Comparison of ENCODE assay signal across 8 mouse cellular contexts in genomic region chr16:17928627-17929104, GRCm38 (mm10). TPM values are rescaled to one million over a fixed set of nuclear protein-coding genes. Genes with fewer than 3 reads are reported as not detected.
DNase-seq lines count a peak whose midpoint lies in the region; ATAC-seq and TF ChIP-seq lines count a peak whose summit lies in the region.

No protein-coding gene starts in this region.

- peak overlapping the region; percentile 78 for H3K9ac ChIP-seq in embryonic facial prominence, embryonic 13.5 days
- peak overlapping the region; percentile 68 for H3K9ac ChIP-seq in heart, embryonic 11.5 days (ENCODE audit: low read depth, low read length)
- H3K9ac ChIP-seq in kidney, embryonic 14.5 days (ENCODE audit: low read depth, low read length) = peak overlapping the region; percentile 78; the same call in 1 of the 2 replicates
- H3K9ac ChIP-seq in liver, embryonic 13.5 days = peak overlapping the region; percentile 93
- H3K9ac ChIP-seq in stomach, embryonic 16.5 days (ENCODE audit: low read length) = peak overlapping the region; percentile 92

- ATAC-seq in embryonic facial prominence, embryonic 13.5 days (ENCODE audit: insufficient number of reproducible peaks, insufficient read depth, low FRiP score, low TSS enrichment, low read depth) = peak; percentile 15
- ATAC-seq in heart, embryonic 11.5 days (replicated peaks; ENCODE audit: insufficient number of reproducible peaks, low FRiP score, low TSS enrichment) = peak; percentile 47; the same call in 1 of the 2 replicates
- ATAC-seq in kidney, embryonic 14.5 days (ENCODE audit: low FRiP score, low TSS enrichment) = peak; percentile 56
- ATAC-seq in liver, embryonic 13.5 days (ENCODE audit: low read depth) = peak; percentile 62
- ATAC-seq in stomach, embryonic 16.5 days (ENCODE audit: insufficient read depth, low FRiP score) = peak; percentile 63

- WGBS in embryonic facial prominence, embryonic 13.5 days = 0% methylated on average over 9 of the region's 9 CpGs
- 2% methylated on average over 9 of the region's 9 CpGs for WGBS in heart, embryonic 11.5 days (ENCODE audit: insufficient replicate concordance)
- WGBS in kidney, embryonic 14.5 days = under 1% methylated on average over 9 of the region's 9 CpGs
- 0% methylated on average over 9 of the region's 9 CpGs for WGBS in liver, embryonic 13.5 days (ENCODE audit: insufficient replicate concordance)
- under 1% methylated on average over 9 of the region's 9 CpGs for WGBS in stomach, embryonic 16.5 days

- H3K27me3 ChIP-seq in C2C12 (ENCODE audit: control insufficient read depth, insufficient read depth, insufficient read length) = peaks cover 20% of the 10 kb centered on the region
- no peaks in the 10 kb centered on the region for H3K27me3 ChIP-seq in embryonic facial prominence, embryonic 13.5 days
- H3K27me3 ChIP-seq in heart, embryonic 11.5 days (ENCODE audit: control insufficient read depth, insufficient read depth, low read length) = no peaks in the 10 kb centered on the region
- H3K27me3 ChIP-seq in kidney, embryonic 14.5 days (ENCODE audit: control insufficient read depth, insufficient read depth, low read length) = no peaks in the 10 kb centered on the region
- H3K27me3 ChIP-seq in liver, embryonic 13.5 days = no peaks in the 10 kb centered on the region
- no peaks in the 10 kb centered on the region for H3K27me3 ChIP-seq in stomach, embryonic 16.5 days (ENCODE audit: control insufficient read depth, insufficient read depth, low read length)

- peak overlapping the region; percentile 94 for H3K4me2 ChIP-seq in embryonic facial prominence, embryonic 13.5 days
- H3K4me2 ChIP-seq in heart, embryonic 11.5 days = peak overlapping the region; percentile 92
- peak overlapping the region; percentile 79 for H3K4me2 ChIP-seq in kidney, embryonic 14.5 days (replicated peaks; ENCODE audit: low read depth, low read length)
- H3K4me2 ChIP-seq in liver, embryonic 13.5 days = peak overlapping the region; percentile 100
- H3K4me2 ChIP-seq in stomach, embryonic 16.5 days (ENCODE audit: low read depth, low read length) = peak overlapping the region; percentile 97

- H3K36me3 ChIP-seq in C2C12 (ENCODE audit: control insufficient read depth, insufficient read depth) = peaks cover 8% of the 10 kb centered on the region
- H3K36me3 ChIP-seq in embryonic facial prominence, embryonic 13.5 days = peaks cover 19% of the 10 kb centered on the region
- H3K36me3 ChIP-seq in heart, embryonic 11.5 days (ENCODE audit: control insufficient read depth, insufficient read depth, low read length) = peaks cover 2% of the 10 kb centered on the region; the same call in 1 of the 2 replicates
- peaks cover 18% of the 10 kb centered on the region for H3K36me3 ChIP-seq in kidney, embryonic 14.5 days (ENCODE audit: control insufficient read depth, insufficient read depth, low read length)
- H3K36me3 ChIP-seq in liver, embryonic 13.5 days = peaks cover 22% of the 10 kb centered on the region
- peaks cover 8% of the 10 kb centered on the region; the same call in 1 of the 2 replicates for H3K36me3 ChIP-seq in stomach, embryonic 16.5 days (ENCODE audit: control insufficient read depth, insufficient read depth, low read length)

- no peaks in the 10 kb centered on the region for H3K9me3 ChIP-seq in embryonic facial prominence, embryonic 13.5 days
- H3K9me3 ChIP-seq in heart, embryonic 11.5 days (replicated peaks; ENCODE audit: control insufficient read depth, low read length) = no peaks in the 10 kb centered on the region
- H3K9me3 ChIP-seq in kidney, embryonic 14.5 days (ENCODE audit: control insufficient read depth, low read length) = no peaks in the 10 kb centered on the region
- no peaks in the 10 kb centered on the region for H3K9me3 ChIP-seq in liver, embryonic 13.5 days (replicated peaks)
- no peaks in the 10 kb centered on the region for H3K9me3 ChIP-seq in stomach, embryonic 16.5 days (replicated peaks; ENCODE audit: control insufficient read depth, low read length)

- peak overlapping the region; percentile 80 for H3K27ac ChIP-seq in embryonic facial prominence, embryonic 13.5 days
- H3K27ac ChIP-seq in heart, embryonic 11.5 days (ENCODE audit: low read depth, low read length) = peak overlapping the region; percentile 74
- H3K27ac ChIP-seq in kidney, embryonic 14.5 days (ENCODE audit: low read depth, low read length) = peak overlapping the region; percentile 79
- H3K27ac ChIP-seq in liver, embryonic 13.5 days = peak overlapping the region; percentile 87
- H3K27ac ChIP-seq in stomach, embryonic 16.5 days (ENCODE audit: low read length) = peak overlapping the region; percentile 88

- no peak overlapping the region for H3ac ChIP-seq in C2C12 (ENCODE audit: control insufficient read depth, insufficient read length, low read depth)

- peak overlapping the region; percentile 66 for H3K4me3 ChIP-seq in C2C12 (ENCODE audit: insufficient read depth, poor library complexity, severe bottlenecking)
- H3K4me3 ChIP-seq in embryonic facial prominence, embryonic 13.5 days = peak overlapping the region; percentile 85
- H3K4me3 ChIP-seq in heart, embryonic 11.5 days (ENCODE audit: low read depth, low read length) = peak overlapping the region; percentile 65
- H3K4me3 ChIP-seq in kidney, embryonic 14.5 days (ENCODE audit: low read length) = peak overlapping the region; percentile 75
- peak overlapping the region; percentile 91 for H3K4me3 ChIP-seq in liver, embryonic 13.5 days (replicated peaks)
- H3K4me3 ChIP-seq in stomach, embryonic 16.5 days (replicated peaks; ENCODE audit: low read length) = peak overlapping the region; percentile 95

- H3K4me1 ChIP-seq in embryonic facial prominence, embryonic 13.5 days = peaks cover 16% of the 10 kb centered on the region
- H3K4me1 ChIP-seq in heart, embryonic 11.5 days (ENCODE audit: control insufficient read depth, insufficient read depth, low read length) = peaks cover 6% of the 10 kb centered on the region
- H3K4me1 ChIP-seq in kidney, embryonic 14.5 days (ENCODE audit: control insufficient read depth, insufficient read depth, low read length) = peaks cover 9% of the 10 kb centered on the region; the same call in 1 of the 2 replicates
- peaks cover 62% of the 10 kb centered on the region for H3K4me1 ChIP-seq in liver, embryonic 13.5 days (replicated peaks)
- H3K4me1 ChIP-seq in stomach, embryonic 16.5 days (ENCODE audit: control insufficient read depth, insufficient read depth, low read length) = peaks cover 15% of the 10 kb centered on the region

- no peak for TF ChIP-seq CTCF in C2C12 (IDR thresholded peaks at IDR 0.05; ENCODE audit: control insufficient read depth, insufficient read depth, insufficient read length)

- no peaks in the 10 kb centered on the region for H3K79me2 ChIP-seq in C2C12 (ENCODE audit: control insufficient read depth, insufficient read depth)

- H3K79me3 ChIP-seq in C2C12 (ENCODE audit: low read depth) = no peaks in the 10 kb centered on the region

- peak; percentile 90 for DNase-seq in adrenal gland, postnatal 14 days
- DNase-seq in liver, embryonic 13.5 days = peak; percentile 73
- peak; percentile 89 for DNase-seq in naive thymus-derived CD4-positive, alpha-beta T cell, adult 2 months (ENCODE audit: low read depth)

RNA-seq across cellular contexts. Expression of gene Slc25a1, which starts 0.6 kb away (rescaled TPM):
- polyA plus RNA-seq in C2C12 (2012; fragmentation: generic; extraction: Trizol) = 57.3 TPM
- 107 and 109 TPM in 2 replicates for total RNA-seq in adrenal gland, postnatal 14 days (2021)
- polyA plus RNA-seq in embryonic facial prominence, embryonic 13.5 days (2015; fragmentation: Nextera tagmentation; extraction: Ambion mirVana) = 77.7 and 90.5 TPM in 2 replicates
- polyA plus RNA-seq in heart, embryonic 11.5 days (2014; fragmentation: Nextera tagmentation; extraction: Ambion mirVana) = 35.9 and 39.5 TPM in 2 replicates
- 62.6 and 78.3 TPM in 2 replicates for polyA plus RNA-seq in kidney, embryonic 14.5 days (2014; fragmentation: Nextera tagmentation; extraction: Ambion mirVana)
- polyA plus RNA-seq in liver, embryonic 13.5 days (2015; fragmentation: Nextera tagmentation; extraction: Ambion mirVana) = 78.6 and 83.0 TPM in 2 replicates
- 117 and 125 TPM in 2 replicates for polyA plus RNA-seq in stomach, embryonic 16.5 days (2015; fragmentation: Nextera tagmentation; extraction: Ambion mirVana)

RNA-seq across cellular contexts. Expression of gene Gsc2, which starts 13.8 kb away (rescaled TPM):
- not detected for polyA plus RNA-seq in C2C12 (2012; fragmentation: generic; extraction: Trizol)
- total RNA-seq in adrenal gland, postnatal 14 days (2021) = not detected in 2 replicates
- not detected in 2 replicates for polyA plus RNA-seq in embryonic facial prominence, embryonic 13.5 days (2015; fragmentation: Nextera tagmentation; extraction: Ambion mirVana)
- polyA plus RNA-seq in heart, embryonic 11.5 days (2014; fragmentation: Nextera tagmentation; extraction: Ambion mirVana) = not detected in 2 replicates
- polyA plus RNA-seq in kidney, embryonic 14.5 days (2014; fragmentation: Nextera tagmentation; extraction: Ambion mirVana) = not detected in 2 replicates
- not detected in 2 replicates for polyA plus RNA-seq in liver, embryonic 13.5 days (2015; fragmentation: Nextera tagmentation; extraction: Ambion mirVana)
- polyA plus RNA-seq in stomach, embryonic 16.5 days (2015; fragmentation: Nextera tagmentation; extraction: Ambion mirVana) = not detected in 2 replicates

RNA-seq across cellular contexts. Expression of gene Ess2, which starts 17.5 kb away (rescaled TPM):
- 21.2 TPM for polyA plus RNA-seq in C2C12 (2012; fragmentation: generic; extraction: Trizol)
- 16.0 and 20.2 TPM in 2 replicates for total RNA-seq in adrenal gland, postnatal 14 days (2021)
- polyA plus RNA-seq in embryonic facial prominence, embryonic 13.5 days (2015; fragmentation: Nextera tagmentation; extraction: Ambion mirVana) = 43.7 and 46.9 TPM in 2 replicates
- polyA plus RNA-seq in heart, embryonic 11.5 days (2014; fragmentation: Nextera tagmentation; extraction: Ambion mirVana) = 27.2 and 29.8 TPM in 2 replicates
- polyA plus RNA-seq in kidney, embryonic 14.5 days (2014; fragmentation: Nextera tagmentation; extraction: Ambion mirVana) = 28.5 and 38.5 TPM in 2 replicates
- polyA plus RNA-seq in liver, embryonic 13.5 days (2015; fragmentation: Nextera tagmentation; extraction: Ambion mirVana) = 11.7 and 11.8 TPM in 2 replicates
- polyA plus RNA-seq in stomach, embryonic 16.5 days (2015; fragmentation: Nextera tagmentation; extraction: Ambion mirVana) = 31.3 and 33.7 TPM in 2 replicates

RNA-seq across cellular contexts. Expression of gene Tssk2, which starts 30.2 kb away (rescaled TPM):
- polyA plus RNA-seq in C2C12 (2012; fragmentation: generic; extraction: Trizol) = 0.05 TPM
- total RNA-seq in adrenal gland, postnatal 14 days (2021) = not detected in 2 replicates
- 0.20 TPM in 1 of 2 replicates, not detected in the other for polyA plus RNA-seq in embryonic facial prominence, embryonic 13.5 days (2015; fragmentation: Nextera tagmentation; extraction: Ambion mirVana)
- polyA plus RNA-seq in heart, embryonic 11.5 days (2014; fragmentation: Nextera tagmentation; extraction: Ambion mirVana) = 0.11 TPM in 1 of 2 replicates, not detected in the other
- not detected in 2 replicates for polyA plus RNA-seq in kidney, embryonic 14.5 days (2014; fragmentation: Nextera tagmentation; extraction: Ambion mirVana)
- not detected in 2 replicates for polyA plus RNA-seq in liver, embryonic 13.5 days (2015; fragmentation: Nextera tagmentation; extraction: Ambion mirVana)
- polyA plus RNA-seq in stomach, embryonic 16.5 days (2015; fragmentation: Nextera tagmentation; extraction: Ambion mirVana) = not detected in 2 replicates

RNA-seq across cellular contexts. Expression of gene Dgcr2, which starts 30.3 kb away (rescaled TPM):
- polyA plus RNA-seq in C2C12 (2012; fragmentation: generic; extraction: Trizol) = 41.9 TPM
- total RNA-seq in adrenal gland, postnatal 14 days (2021) = 57.6 and 63.6 TPM in 2 replicates
- 96.8 and 97.0 TPM in 2 replicates for polyA plus RNA-seq in embryonic facial prominence, embryonic 13.5 days (2015; fragmentation: Nextera tagmentation; extraction: Ambion mirVana)
- 44.8 and 49.9 TPM in 2 replicates for polyA plus RNA-seq in heart, embryonic 11.5 days (2014; fragmentation: Nextera tagmentation; extraction: Ambion mirVana)
- polyA plus RNA-seq in kidney, embryonic 14.5 days (2014; fragmentation: Nextera tagmentation; extraction: Ambion mirVana) = 73.0 and 91.7 TPM in 2 replicates
- 18.6 and 20.7 TPM in 2 replicates for polyA plus RNA-seq in liver, embryonic 13.5 days (2015; fragmentation: Nextera tagmentation; extraction: Ambion mirVana)
- polyA plus RNA-seq in stomach, embryonic 16.5 days (2015; fragmentation: Nextera tagmentation; extraction: Ambion mirVana) = 80.6 and 88.8 TPM in 2 replicates

Comparison
In these comparisons a context has a peak if more than half of its experiments do, and no peak if none do; other contexts are left out.
1. Peak in every context shown above with its lines: DNase-seq, ATAC-seq, H3K4me3 ChIP-seq and H3K27ac ChIP-seq.